Mouse (Mus musculus) liver, adult 2 months (tissue): ENCODE results near the gene Oprm1. TPM values are rescaled to one million over a fixed set of nuclear protein-coding genes. Genes with fewer than 3 reads are reported as not detected.

ENCODE experiments used
- DNase-seq: peaks from one replicate; pipeline ENCODE4 v3.0.0-alpha.2; 2011; ENCODE audit warnings: low read depth, low spot score; ENCODE audit errors: extremely low read depth
- H3K27ac ChIP-seq: fragments of 200-500 bp; replicated peaks from 2 replicates; pipeline ENCODE4 v1.5.1; 2012; ENCODE audit warnings: low read depth, mild to moderate bottlenecking, control low read depth, inconsistent platforms, low read length; ENCODE audit not compliant: insufficient read depth
- H3K27me3 ChIP-seq: fragments of 200-500 bp; 2 replicates; pipeline ENCODE4 v1.6.1; 2012; ENCODE audit warnings: mild to moderate bottlenecking, moderate library complexity, low read length, inconsistent platforms; ENCODE audit not compliant: control insufficient read depth, insufficient read depth
- H3K36me3 ChIP-seq: fragments of 200-500 bp; 2 replicates; pipeline ENCODE4 v1.6.1; 2012; ENCODE audit warnings: low read length, inconsistent platforms; ENCODE audit not compliant: control insufficient read depth, insufficient read depth
- H3K4me1 ChIP-seq: fragments of 200-500 bp; 2 replicates; pipeline ENCODE4 v1.6.1; 2011; ENCODE audit warnings: low read length; ENCODE audit not compliant: control insufficient read depth, insufficient read depth
- H3K4me3 ChIP-seq: fragments of 200-500 bp; 2 replicates; pipeline ENCODE4 v1.5.1; 2011; ENCODE audit warnings: low read depth, mild to moderate bottlenecking, control low read depth, low read length, moderate library complexity; ENCODE audit not compliant: insufficient read depth
- H3K79me2 ChIP-seq: fragments of 200-500 bp; 2 replicates; pipeline ENCODE4 v1.6.1; 2012; ENCODE audit warnings: inconsistent platforms, mild to moderate bottlenecking, low read length, moderate library complexity; ENCODE audit not compliant: control insufficient read depth, insufficient read depth
- H3K9ac ChIP-seq: fragments of 200-500 bp; 2 replicates; pipeline ENCODE4 v1.6.1; 2012; ENCODE audit warnings: low read depth, mild to moderate bottlenecking, control low read depth, inconsistent platforms, low read length
- CTCF ChIP-seq: fragments of 200-500 bp; IDR thresholded peaks from 2 replicates; pipeline ENCODE4 v1.5.1; 2011; ENCODE audit warnings: low read depth, low read length, control low read depth
- POLR2A ChIP-seq: fragments of 200-500 bp; IDR thresholded peaks from 2 replicates; pipeline ENCODE4 v1.6.1; 2011; ENCODE audit warnings: low read length, control low read depth; ENCODE audit not compliant: insufficient read depth; ENCODE audit errors: extremely low read depth
- WGBS: fragments of 180-500 bp; shearing (Covaris S2); methylation state at CpG from one replicate; pipeline ENCODE4 v1.1.7; 2018; 5-methylcytosine and 5-hydroxymethylcytosine counted together
- polyA plus RNA-seq: library from polyadenylated mRNA; depleted of rRNA; stranded (reverse); fragments of >200 nt; gene quantifications from 2 replicates; pipeline ENCODE4 v1.2.3, GENCODE M21; 2012
- total RNA-seq: library from RNA; depleted of rRNA; stranded (reverse); fragments of >200 nt; gene quantifications from 2 replicates; pipeline ENCODE4 v1.2.3, GENCODE M21; 2014

Gene Oprm1
- total and polyA plus RNA-seq, 2 experiments = not detected

GRCm38 (mm10) chr10:6928905-6929304 lies 170.6 kb downstream of the Oprm1 start:
- Histone ChIP-seq H3K9ac (no peak overlapping the region), H3K4me3 (no peak overlapping the region), H3K27me3 (no peaks in the 10 kb centered on the region), H3K27ac (no peak overlapping the region), H3K36me3 (no peaks in the 10 kb centered on the region), H3K4me1 (no peaks in the 10 kb centered on the region), H3K79me2 (no peaks in the 10 kb centered on the region)
- TF ChIP-seq POLR2A (no peak), CTCF (no peak)
- peak; percentile 23 for DNase-seq
- 21% methylated on average over 1 of the region's 1 CpGs for WGBS

GRCm38 (mm10) chr10:6930398-6930797 lies 172.1 kb downstream of the Oprm1 start:
- Histone ChIP-seq H3K4me3 (no peak overlapping the region), H3K27ac (no peak overlapping the region), H3K79me2 (no peaks in the 10 kb centered on the region), H3K9ac (no peak overlapping the region), H3K4me1 (no peaks in the 10 kb centered on the region), H3K27me3 (no peaks in the 10 kb centered on the region), H3K36me3 (no peaks in the 10 kb centered on the region)
- no peak for DNase-seq
- TF ChIP-seq CTCF = no peak
- TF ChIP-seq POLR2A = no peak
- 97% methylated on average over 1 of the region's 1 CpGs for WGBS

GRCm38 (mm10) chr10:6930889-6931288 lies 172.6 kb downstream of the Oprm1 start:
- no peaks in the 10 kb centered on the region for H3K4me1 ChIP-seq
- 76% methylated on average over 2 of the region's 2 CpGs for WGBS
- H3K79me2 ChIP-seq = no peaks in the 10 kb centered on the region
- TF ChIP-seq POLR2A = no peak
- no peak for TF ChIP-seq CTCF
- no peak for DNase-seq
- no peaks in the 10 kb centered on the region for H3K36me3 ChIP-seq
- no peaks in the 10 kb centered on the region for H3K27me3 ChIP-seq
- no peak overlapping the region for H3K27ac ChIP-seq
- no peak overlapping the region for H3K4me3 ChIP-seq
- H3K9ac ChIP-seq = no peak overlapping the region

- H3K4me1 ChIP-seq = no peaks in the 10 kb centered on the region; the same call in 1 of the 2 replicates
- no peaks in the 10 kb centered on the region for H3K27me3 ChIP-seq
- H3K36me3 ChIP-seq = no peaks in the 10 kb centered on the region
- no peak overlapping the region for H3K27ac ChIP-seq
- no peak overlapping the region for H3K9ac ChIP-seq
- no peak overlapping the region for H3K4me3 ChIP-seq
- TF ChIP-seq POLR2A = no peak
- no peak for TF ChIP-seq CTCF
- WGBS = 97% methylated on average over 3 of the region's 3 CpGs
- no peak for DNase-seq
- H3K79me2 ChIP-seq = no peaks in the 10 kb centered on the region
Measured at GRCm38 (mm10) chr10:6934776-6935175, 176.5 kb downstream of the Oprm1 start.

- Histone ChIP-seq H3K79me2 (no peaks in the 10 kb centered on the region), H3K36me3 (no peaks in the 10 kb centered on the region), H3K4me3 (no peak overlapping the region), H3K4me1 (no peaks in the 10 kb centered on the region; the same call in 1 of the 2 replicates), H3K27ac (no peak overlapping the region), H3K27me3 (no peaks in the 10 kb centered on the region), H3K9ac (no peak overlapping the region)
- no peak for TF ChIP-seq POLR2A
- WGBS = 77% methylated on average over 4 of the region's 4 CpGs
- DNase-seq = peak; percentile 7
Measured at GRCm38 (mm10) chr10:6936671-6937425, 178.5 kb downstream of the Oprm1 start.

GRCm38 (mm10) chr10:6953115-6953514 lies 194.8 kb downstream of the Oprm1 start:
- Histone ChIP-seq H3K4me3 (no peak overlapping the region), H3K36me3 (no peaks in the 10 kb centered on the region), H3K9ac (no peak overlapping the region), H3K27ac (no peak overlapping the region), H3K27me3 (no peaks in the 10 kb centered on the region), H3K79me2 (no peaks in the 10 kb centered on the region), H3K4me1 (no peaks in the 10 kb centered on the region)
- no peak for DNase-seq
- WGBS = 75% methylated on average over 1 of the region's 1 CpGs
- no peak for TF ChIP-seq CTCF
- no peak for TF ChIP-seq POLR2A
